Mouse (Mus musculus): ENCODE measurements around the gene Ttc5.
"Not testable (repeated sequence)": the region's sequence is repeated elsewhere in the genome, so short reads cannot be mapped to it uniquely, and the experiment has no call there.

Ttc5 gene

GRCm38 (mm10) chr14:50785251-50785637 is at the start of gene Ttc5:
TSS of gene Ttc5 (minus strand) at chr14:50785519.
- DNase-seq, result peak; percentile 85 to 93

DNA sequence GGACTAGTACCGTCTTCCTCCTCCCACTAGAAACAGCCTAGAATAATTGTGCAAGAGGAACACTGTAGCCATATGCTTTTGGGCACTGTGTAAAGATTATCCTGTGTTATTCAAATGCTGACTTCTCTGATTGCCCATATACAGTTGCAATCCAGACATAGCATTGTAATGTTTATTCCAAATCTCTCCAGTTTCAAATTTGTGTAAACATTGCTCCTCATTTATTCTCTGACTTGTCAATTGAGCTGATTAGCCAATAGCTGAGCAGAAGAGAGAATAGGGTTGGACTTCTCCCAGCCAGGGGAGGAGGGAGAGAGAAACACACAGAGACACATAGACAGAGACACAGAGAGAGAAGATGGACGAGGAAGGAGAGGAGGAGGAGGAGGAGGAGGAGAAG is 49.1 kb upstream of the Ttc5 start:
- DNase-seq, result no peak

- no peak for DNase-seq
Measured at GRCm38 (mm10) chr14:50833964-50834363, 48.6 kb upstream of the Ttc5 start.

DNA sequence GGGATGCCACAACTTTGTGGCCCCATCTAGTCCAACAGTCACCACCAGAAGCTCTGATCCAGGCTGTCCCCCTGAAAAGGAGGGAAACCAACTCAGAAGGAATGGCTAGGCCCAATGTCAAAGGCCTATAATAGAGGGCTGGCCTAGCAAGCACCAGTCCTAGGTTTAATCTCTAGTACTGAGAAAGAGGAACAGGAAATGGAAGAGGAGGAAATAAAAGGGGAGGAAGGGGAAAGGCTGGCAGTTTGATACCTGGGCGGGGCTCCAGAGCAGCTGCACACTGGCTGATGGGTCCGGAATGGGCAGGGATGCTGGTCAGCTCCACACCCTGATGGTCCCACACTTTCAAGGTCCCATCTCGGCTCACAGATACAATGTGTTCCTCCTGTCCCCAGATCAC is 44.6 kb upstream of the Ttc5 start:
- DNase-seq, result no peak

DNA sequence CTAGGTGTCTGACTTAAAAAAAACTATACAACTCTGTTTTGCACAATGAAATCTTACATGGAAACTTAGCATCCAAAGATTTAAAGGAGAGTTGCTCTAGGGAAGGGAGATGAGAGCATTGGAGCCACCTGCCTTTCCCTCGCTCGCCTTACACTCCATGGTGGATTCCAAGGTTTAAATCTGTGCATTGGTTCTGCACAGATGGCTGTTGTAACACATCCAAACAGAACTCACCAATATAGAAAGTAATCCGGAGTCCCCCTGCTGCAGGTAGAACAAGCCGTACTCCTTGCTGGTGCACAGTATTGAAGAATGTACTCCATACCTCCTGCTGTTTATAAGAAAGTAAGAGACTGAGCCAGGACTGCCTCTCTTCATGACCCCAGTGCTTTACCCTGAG is 41.3 kb upstream of the Ttc5 start:
- no peak for DNase-seq

DNA sequence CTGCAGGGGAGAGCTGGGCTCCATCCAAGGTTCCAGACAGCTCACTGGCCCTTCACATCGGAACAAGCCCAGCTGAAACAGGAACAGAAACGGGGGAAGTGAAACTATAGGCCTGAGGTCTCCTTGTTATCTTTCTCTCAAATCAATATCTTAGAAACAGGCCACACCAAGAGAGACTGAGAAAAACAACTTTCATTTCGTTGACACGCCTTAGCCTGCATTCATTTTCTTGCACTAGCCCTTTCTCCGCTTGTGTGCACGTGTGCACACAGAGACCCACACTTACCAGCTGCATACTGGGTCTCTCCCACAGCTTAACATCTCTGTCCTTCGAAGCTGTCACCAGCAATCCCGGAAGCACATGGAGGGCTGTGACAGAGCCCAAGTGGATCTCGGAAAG is 38.9 kb upstream of the Ttc5 start:
- no peak for DNase-seq

DNA sequence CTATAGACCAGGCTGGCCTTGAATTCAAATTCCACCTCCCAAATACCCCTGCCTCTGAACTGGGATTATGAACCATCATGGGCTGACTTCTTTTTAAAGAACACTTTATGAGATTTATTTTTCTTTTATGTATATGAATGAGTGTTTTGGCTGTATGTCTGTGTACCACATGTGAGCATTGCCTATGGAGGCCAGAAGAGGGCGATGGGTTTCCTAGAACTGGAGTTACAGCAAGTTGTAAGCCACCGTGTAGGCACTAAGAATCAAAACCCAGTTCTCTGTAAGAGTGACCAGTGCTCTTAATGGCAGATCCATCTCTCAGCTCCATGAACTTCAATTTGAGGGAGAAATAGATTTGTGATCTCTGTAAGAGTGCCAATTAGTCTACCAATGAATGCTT is 37.9 kb upstream of the Ttc5 start:
- DNase-seq, result no peak

GRCm38 (mm10) chr14:50813060-50813459 is 27.7 kb upstream of the Ttc5 start:
- DNase-seq, result no peak

DNA sequence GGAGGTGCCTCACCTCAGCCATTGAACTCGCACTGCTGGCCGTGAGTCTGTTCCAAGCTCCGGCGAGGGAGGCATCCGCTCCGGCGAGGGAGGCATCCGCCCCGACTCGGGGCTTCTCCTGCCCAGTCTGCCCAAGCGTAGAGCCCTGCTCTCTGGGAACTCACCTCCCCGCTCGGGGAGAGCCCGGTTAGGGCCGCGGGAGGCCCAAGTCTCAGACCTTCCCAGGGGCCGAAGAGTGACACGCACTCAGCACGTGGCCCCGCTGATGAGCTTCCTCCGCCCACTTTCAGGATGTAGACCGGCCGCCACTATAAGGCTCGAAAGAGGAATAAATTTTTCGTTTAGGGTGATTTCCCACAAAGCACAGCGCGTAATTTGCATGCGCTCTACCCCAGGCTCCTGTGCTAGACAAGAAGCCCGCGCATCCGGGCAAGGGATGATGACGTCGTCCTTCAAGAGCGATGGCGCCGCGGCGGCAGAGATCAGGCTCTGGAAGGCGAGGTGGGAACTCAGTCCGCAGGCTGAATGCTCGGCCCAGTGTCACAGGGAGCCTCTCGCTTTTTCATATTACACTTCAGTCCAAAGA is 22.3 kb upstream of the Ttc5 start, which contains the start of the genes Ccnb1ip1 and Parp2:
Gene Ccnb1ip1, minus strand, starts transcription at position 246 of the 586 bp plus-strand sequence.
Gene Parp2, plus strand, starts transcription at position 355 of the 586 bp plus-strand sequence.
- DNase-seq, result peak; percentile 97 to 98

DNA sequence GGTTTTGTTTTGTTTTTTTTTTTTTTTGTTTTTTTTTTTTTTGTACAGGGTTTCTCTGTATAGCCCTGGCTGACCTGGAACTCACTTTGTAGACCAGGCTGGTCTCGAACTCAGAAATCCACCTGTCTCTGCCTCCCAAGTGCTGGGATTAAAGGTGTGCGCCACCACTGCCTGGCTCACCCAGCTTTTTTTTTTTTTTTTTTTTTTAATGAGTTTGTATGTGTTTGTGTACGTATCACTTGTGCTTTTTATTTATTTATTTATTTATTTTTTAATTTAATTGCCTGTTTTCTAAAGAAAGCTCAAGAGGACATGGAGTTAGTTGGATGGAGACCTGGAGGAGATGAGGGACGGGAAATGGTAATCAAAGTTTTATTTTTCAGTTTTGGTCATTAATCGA is 21.1 kb upstream of the Ttc5 start:
- not testable (repeated sequence) for DNase-seq

DNA sequence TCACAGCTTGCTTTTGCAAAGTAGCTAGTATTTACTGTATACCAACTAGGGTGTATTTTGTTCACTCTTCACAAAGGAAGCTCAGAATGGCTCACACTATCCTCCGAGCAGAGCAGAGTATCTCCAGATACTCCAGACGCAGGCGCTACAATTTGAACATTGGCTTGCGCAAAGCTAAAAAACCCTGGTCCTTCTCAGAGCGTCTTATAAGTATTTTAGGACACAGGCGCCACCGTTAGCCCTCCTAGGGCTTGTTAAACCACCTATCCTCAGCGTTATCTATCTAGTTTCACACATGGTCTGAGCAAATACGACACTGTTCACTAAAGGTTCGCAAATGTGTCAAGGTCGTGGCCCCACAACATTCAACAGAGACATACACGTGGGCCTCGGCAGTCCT is 19.4 kb upstream of the Ttc5 start:
- DNase-seq, result no peak

- peak in 1 of 2 experiments; percentile 6 for DNase-seq
Measured at GRCm38 (mm10) chr14:50802843-50803562, 17.7 kb upstream of the Ttc5 start.

DNA sequence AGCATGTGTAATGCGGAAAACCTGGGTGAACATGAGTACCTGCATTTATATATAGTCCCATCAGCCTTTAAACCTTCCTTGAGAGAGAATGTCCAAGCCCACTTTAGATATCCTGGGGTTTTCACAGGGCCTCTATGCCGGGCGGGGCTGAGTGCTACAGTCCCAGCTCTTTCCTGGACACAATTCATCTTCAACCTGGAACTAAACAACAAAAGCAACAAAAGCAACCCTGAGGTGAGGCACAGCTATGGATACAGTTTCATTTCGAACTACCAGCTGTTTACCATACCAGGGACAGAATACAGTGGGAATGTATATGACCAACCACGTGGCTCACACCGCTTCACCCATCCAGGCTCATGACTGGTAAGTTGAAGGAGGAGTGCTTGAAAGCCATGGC is 17.1 kb upstream of the Ttc5 start:
- DNase-seq, result no peak

DNA sequence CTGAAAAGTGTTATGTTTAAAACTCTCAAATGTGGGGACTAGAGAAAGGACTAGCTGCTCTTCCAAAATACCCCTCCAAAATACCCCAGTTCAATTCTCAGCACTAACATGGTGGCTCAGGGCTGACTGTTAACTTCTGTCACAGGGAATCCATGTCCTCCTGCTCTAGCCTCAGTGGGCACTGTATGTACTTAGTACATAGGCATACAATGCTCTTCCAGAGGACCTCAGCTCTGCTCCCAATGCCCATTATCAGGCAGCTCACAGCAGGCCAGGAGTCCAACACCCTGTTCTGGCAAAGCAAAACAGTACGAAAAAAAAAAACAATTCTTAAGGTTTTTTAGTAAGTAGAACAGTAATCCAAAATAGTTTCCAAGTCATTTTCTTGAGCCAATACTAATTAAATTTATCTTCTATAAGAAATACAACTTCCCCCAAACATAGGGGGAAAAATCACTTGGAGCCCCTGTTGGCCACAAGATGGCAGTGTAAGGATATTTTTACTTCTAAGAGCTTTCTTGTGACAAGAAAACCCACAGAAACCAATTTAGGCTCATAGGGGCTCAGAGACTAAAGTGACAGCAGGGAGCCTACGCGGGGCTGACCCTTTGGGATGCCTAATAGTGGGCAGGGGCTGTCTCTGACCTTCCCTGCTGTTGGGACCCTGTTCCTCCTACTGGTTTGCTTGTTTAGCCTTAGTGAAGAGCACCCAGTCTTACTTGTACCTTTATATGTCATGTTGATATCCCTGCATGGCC is 14.4 kb upstream of the Ttc5 start:
- peak in 1 of 2 experiments; percentile 26 for DNase-seq

GRCm38 (mm10) chr14:50798512-50798911 is 13.2 kb upstream of the Ttc5 start:
- peak in 1 of 2 experiments; percentile 7 for DNase-seq

DNA sequence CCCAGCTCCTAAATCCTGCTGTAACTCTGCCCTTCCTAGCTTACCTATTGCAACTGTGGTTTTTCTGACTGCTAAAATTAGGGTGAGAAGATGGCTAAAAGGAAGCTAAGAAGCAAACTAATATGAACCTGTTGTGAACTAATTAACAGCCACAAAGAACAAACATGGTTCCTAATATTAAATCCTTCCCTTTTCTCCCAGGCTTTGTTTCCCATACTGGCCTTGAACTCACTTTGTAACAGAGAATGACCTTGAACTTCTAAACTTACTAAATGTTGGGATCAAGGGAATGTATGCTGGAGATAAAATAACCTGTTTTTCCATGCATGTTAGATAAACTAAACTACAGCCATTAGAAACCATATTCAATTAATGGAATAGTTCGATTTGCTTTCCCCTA is 11.1 kb upstream of the Ttc5 start:
- no peak for DNase-seq

GRCm38 (mm10) chr14:50795965-50796364 is 10.6 kb upstream of the Ttc5 start:
- DNase-seq, result no peak

- DNase-seq, result no peak
Measured at GRCm38 (mm10) chr14:50795261-50795935, 10.1 kb upstream of the Ttc5 start.

DNA sequence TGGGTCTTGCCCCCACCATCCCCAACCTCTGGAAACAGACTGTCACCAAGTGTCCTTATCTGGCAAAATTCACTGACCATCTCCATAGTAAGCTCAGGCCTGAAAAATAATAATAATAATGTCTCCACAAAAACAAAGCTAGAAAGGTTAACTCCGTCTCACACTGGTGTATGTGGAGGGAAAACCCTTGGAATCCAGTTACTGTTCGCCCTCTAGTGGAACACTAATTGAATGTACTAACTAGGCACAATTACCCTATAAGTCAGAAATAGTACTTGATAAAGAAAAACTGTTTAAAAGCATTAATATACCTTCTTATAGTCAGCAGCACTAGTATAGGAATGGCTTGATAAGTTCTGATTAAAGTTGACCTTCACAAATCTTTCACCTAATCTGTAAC is 2.8 kb upstream of the Ttc5 start:
- no peak for DNase-seq

GRCm38 (mm10) chr14:50784391-50785250 is 698 bp downstream of the Ttc5 start:
- peak in 1 of 2 experiments; percentile 5 for DNase-seq

- no peak for DNase-seq
Measured at GRCm38 (mm10) chr14:50782166-50782565, 3.2 kb downstream of the Ttc5 start.

- peak in 1 of 2 experiments; percentile 14 for DNase-seq
Measured at GRCm38 (mm10) chr14:50771342-50771741, 14.0 kb downstream of the Ttc5 start.

Data from kidney, adult 8-10 months (tissue).